Mouse (Mus musculus) lung, embryonic 16.5 days (tissue): ENCODE results near the gene Sppl3. TPM values are rescaled to one million over a fixed set of nuclear protein-coding genes. Genes with fewer than 3 reads are reported as not detected.
"Not testable (repeated sequence)": the region's sequence is repeated elsewhere in the genome, so short reads cannot be mapped to it uniquely, and the experiment has no call there.

Experiments used
- ATAC-seq: fragments of 200-750 bp; cut with Nextera tagmentation; 2 replicates; pipeline ENCODE4 v1.8.0; 2017; ENCODE audit warnings: low read depth, mild to moderate bottlenecking, moderate library complexity
- H3K27ac ChIP-seq: fragments of 300-500 bp; sonication (generic); 2 replicates; pipeline ENCODE4 v1.5.1; 2014; ENCODE audit warnings: mild to moderate bottlenecking, control low read depth, low read length
- H3K27me3 ChIP-seq: fragments of 300-500 bp; sonication (generic); 2 replicates; pipeline ENCODE4 v1.6.1; 2014; ENCODE audit warnings: low read depth, low read length, mixed read lengths; ENCODE audit not compliant: control insufficient read depth, insufficient read depth
- H3K36me3 ChIP-seq: fragments of 300-500 bp; sonication (generic); 2 replicates; pipeline ENCODE4 v1.6.1; 2014; ENCODE audit warnings: low read length; ENCODE audit not compliant: control insufficient read depth, insufficient read depth
- H3K4me1 ChIP-seq: fragments of 300-500 bp; sonication (generic); replicated peaks from 2 replicates; pipeline ENCODE4 v1.6.1; 2014; ENCODE audit warnings: low read length, mixed read lengths; ENCODE audit not compliant: control insufficient read depth, insufficient read depth
- H3K4me2 ChIP-seq: fragments of 300-500 bp; sonication (generic); 2 replicates; pipeline ENCODE4 v1.6.1; 2014; ENCODE audit warnings: low read depth, low read length, control low read depth
- H3K4me3 ChIP-seq: fragments of 300-500 bp; sonication (generic); 2 replicates; pipeline ENCODE4 v1.5.1; 2014; ENCODE audit warnings: mild to moderate bottlenecking, low read length, control low read depth
- H3K9ac ChIP-seq: fragments of 300-500 bp; sonication (generic); 2 replicates; pipeline ENCODE4 v1.6.1; 2014; ENCODE audit warnings: low read length, control low read depth
- H3K9me3 ChIP-seq: fragments of 300-500 bp; sonication (generic); 2 replicates; pipeline ENCODE4 v1.6.1; 2016; ENCODE audit warnings: low read length; ENCODE audit not compliant: control insufficient read depth
- WGBS: fragments of 180-500 bp; shearing (Covaris S2); extraction: QIAGEN DNeasy Blood & Tissue Kit; methylation state at CpG from one replicate; pipeline ENCODE4 v1.1.7; 2014; 5-methylcytosine and 5-hydroxymethylcytosine counted together
- polyA plus RNA-seq: library from polyadenylated mRNA; unstranded; fragments of >200 nt; fragmentation: Nextera tagmentation; extraction: Ambion mirVana; gene quantifications from 2 replicates; pipeline ENCODE4 v1.2.1, GENCODE M21; 2015

The Sppl3 gene
- polyA plus RNA-seq, 1 experiment from 2014 or later = 9.6 TPM

DNA sequence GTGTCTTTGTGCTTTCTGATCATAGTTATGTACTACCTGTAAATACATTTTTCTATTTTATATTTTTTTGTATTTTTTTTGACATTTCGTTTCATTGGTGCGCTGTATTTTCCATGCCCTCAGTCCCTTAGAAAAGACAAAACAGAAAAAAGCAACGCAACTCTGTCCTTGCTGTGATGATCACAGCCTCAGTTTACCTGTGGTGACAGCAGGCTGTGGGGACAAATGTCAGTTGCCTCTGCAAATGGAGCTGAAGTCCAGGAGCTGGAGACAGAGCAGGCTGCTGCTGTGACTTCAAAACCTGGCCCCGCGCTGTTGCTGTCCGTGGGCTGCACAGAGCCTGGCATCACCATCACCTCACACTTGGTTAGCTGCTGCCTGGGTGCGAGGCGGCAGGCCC, 87.3 kb downstream of the Sppl3 start, which contains the start of gene Gm10401:
Gene Gm10401, minus strand, starts transcription at position 101 of the 400 bp plus-strand sequence.
- ATAC-seq = no peak
- Histone ChIP-seq H3K4me2 (no peak within 1 kb of the TSS), H3K4me1 (no peaks in the 10 kb centered on the region), H3K27me3 (no peaks in the 10 kb centered on the region), H3K4me3 (no peak within 1 kb of the TSS), H3K36me3 (peaks cover 30% of the 10 kb centered on the region), H3K27ac (no peak within 1 kb of the TSS), H3K9ac (no peak within 1 kb of the TSS), H3K9me3 (no peaks in the 10 kb centered on the region)
- WGBS = 98% methylated on average over 8 of the region's 8 CpGs

DNA sequence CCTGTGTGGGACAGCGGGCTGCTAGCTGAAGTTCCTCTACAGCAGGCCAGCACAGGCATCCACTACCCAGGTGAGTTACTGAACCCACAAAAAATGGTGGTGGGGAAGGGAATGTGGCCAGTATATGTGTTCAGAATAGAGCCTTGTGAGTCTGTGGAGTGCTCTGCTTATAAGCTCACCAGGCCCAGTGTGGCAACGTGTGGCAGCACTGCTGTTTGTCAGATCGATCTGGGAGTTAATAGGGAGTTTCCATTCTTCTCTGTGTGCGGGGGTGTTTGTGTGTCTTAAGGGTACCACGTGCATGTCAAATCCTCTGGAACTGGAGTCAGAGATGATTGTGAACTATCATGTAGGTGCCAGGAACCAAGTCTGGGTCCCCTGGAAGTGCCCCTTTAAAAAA, 88.6 kb downstream of the Sppl3 start:
- H3K27me3 ChIP-seq = no peaks in the 10 kb centered on the region
- no peak for ATAC-seq
- H3K4me3 ChIP-seq = no peak overlapping the region
- peaks cover 30% of the 10 kb centered on the region for H3K36me3 ChIP-seq
- H3K9ac ChIP-seq = no peak overlapping the region
- 81% methylated on average over 5 of the region's 5 CpGs for whole genome bisulfite sequencing
- H3K4me1 ChIP-seq = no peaks in the 10 kb centered on the region
- H3K9me3 ChIP-seq = no peaks in the 10 kb centered on the region
- no peak overlapping the region for H3K27ac ChIP-seq
- H3K4me2 ChIP-seq = no peak overlapping the region

DNA sequence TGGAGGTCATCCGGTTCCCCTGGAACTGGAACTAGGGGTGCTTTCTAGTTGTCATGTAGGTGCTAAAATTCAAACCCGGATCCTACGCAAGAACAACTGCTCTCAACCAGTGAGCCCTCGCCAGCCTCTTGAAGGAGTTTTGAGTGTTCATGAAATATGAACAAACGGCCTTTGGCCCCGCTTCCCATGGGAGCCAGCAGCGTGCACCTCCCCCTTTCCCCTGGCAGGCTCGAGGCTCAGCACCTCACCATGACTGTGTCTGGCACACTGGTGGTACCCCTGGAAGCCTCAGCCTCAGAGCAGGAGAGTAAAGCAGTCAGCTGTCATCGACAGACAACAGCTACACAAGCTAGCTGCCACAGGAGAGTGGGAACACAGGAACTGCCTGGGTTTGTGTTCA, 89.1 kb downstream of the Sppl3 start:
- H3K4me2 ChIP-seq = no peak overlapping the region
- H3K36me3 ChIP-seq = peaks cover 30% of the 10 kb centered on the region
- 64% methylated on average over 9 of the region's 9 CpGs for WGBS
- H3K4me3 ChIP-seq = no peak overlapping the region
- no peak overlapping the region for H3K27ac ChIP-seq
- H3K4me1 ChIP-seq = no peaks in the 10 kb centered on the region
- H3K9me3 ChIP-seq = no peaks in the 10 kb centered on the region
- no peak overlapping the region for H3K9ac ChIP-seq
- H3K27me3 ChIP-seq = no peaks in the 10 kb centered on the region
- no peak for ATAC-seq

DNA sequence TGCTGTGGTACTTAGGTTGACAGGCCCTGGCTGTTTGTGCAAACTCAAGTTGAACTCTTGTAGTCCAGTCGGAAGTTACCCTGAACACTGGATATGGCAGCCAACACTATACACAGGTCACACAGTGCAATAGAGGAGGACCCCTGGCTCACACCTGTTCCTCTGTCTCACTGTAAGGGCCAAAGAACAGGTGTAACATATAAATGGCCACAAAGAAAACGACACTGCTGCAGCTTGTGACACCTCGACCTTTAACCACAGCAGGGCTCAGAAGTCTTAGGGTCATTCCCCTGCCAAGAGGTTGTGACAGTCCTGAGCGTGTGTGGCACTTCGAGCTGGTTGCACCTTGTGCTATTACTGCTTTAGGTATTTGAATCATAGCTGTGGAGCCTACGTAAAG, 89.5 kb downstream of the Sppl3 start:
- no peak for ATAC-seq
- Histone ChIP-seq H3K27ac (no peak overlapping the region), H3K36me3 (peaks cover 28% of the 10 kb centered on the region), H3K4me3 (no peak overlapping the region), H3K4me2 (no peak overlapping the region), H3K9ac (no peak overlapping the region), H3K27me3 (no peaks in the 10 kb centered on the region), H3K9me3 (no peaks in the 10 kb centered on the region), H3K4me1 (no peaks in the 10 kb centered on the region)
- WGBS = 74% methylated on average over 6 of the region's 6 CpGs

DNA sequence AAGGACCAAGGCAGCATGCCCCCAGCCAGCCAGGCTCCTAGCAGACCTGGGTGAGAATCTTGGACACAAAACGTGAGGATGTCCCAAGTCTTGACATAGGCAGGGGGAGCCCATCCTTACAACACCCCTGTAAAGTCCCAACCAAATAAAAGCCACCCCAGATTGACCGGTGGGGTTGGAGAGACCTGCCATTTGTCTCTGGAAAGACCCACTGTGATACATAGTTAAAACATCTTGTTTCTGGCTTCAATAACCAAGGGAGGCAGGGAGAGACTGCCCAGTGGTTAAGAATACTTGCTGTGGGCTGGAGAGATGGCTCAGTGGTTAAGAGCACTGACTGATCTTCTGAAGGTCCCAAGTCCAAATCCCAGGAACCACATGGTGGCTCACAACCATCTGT, 91.3 kb downstream of the Sppl3 start:
- no peak overlapping the region for H3K9ac ChIP-seq
- 81% methylated on average over 2 of the region's 2 CpGs for WGBS
- H3K4me2 ChIP-seq = no peak overlapping the region
- no peak overlapping the region for H3K4me3 ChIP-seq
- no peaks in the 10 kb centered on the region for H3K27me3 ChIP-seq
- no peak for ATAC-seq
- H3K27ac ChIP-seq = no peak overlapping the region
- no peaks in the 10 kb centered on the region for H3K4me1 ChIP-seq
- peaks cover 13% of the 10 kb centered on the region for H3K36me3 ChIP-seq
- H3K9me3 ChIP-seq = no peaks in the 10 kb centered on the region

DNA sequence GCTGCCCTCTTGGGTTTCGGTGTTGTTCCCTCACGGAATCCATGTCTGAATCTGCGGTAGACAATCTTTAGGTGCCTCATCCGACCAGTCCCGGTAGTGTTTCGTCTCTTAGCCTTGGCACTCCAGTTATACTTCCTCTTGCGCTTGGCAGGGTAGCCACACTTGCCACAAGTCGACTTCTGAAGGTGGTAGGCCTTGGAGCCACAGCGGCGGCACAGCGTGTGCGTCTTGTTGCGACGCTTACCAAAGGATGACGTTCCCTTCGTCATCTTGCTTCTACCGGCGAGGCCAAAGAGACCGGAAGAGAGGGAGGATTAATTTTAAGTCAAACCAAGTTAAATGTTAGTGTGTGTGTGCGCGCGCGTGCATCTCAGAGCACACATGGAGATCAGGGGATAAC, 92.3 kb downstream of the Sppl3 start:
- ATAC-seq, H3K4me3 ChIP-seq, H3K27me3 ChIP-seq, H3K36me3 ChIP-seq, H3K4me2 ChIP-seq, H3K27ac ChIP-seq, H3K4me1 ChIP-seq, H3K9ac ChIP-seq, H3K9me3 ChIP-seq: not testable (repeated sequence)
- WGBS = 94% methylated on average over 23 of the region's 23 CpGs

DNA sequence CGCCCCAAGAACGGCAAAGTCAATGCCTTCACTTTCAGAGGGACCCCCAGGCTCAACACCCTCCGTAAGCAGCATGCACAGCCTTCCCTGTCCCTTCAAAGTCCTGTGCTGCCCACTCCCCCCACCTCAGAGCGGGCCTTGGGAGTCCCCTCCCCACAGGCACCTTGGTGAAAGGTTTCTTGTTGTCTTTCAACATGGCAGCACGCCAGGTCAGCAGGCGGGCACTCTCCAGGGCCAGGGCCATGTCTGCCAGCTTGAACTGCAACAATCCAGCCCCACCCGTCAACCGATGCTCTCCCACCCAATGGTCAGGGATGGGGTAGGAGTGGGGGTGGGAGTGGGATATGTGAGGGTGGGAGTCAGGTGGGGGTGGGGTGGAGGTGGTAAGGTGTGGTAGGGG, 100.2 kb downstream of the Sppl3 start:
- Histone ChIP-seq H3K4me3 (no peak overlapping the region), H3K27ac (no peak overlapping the region), H3K4me2 (no peak overlapping the region), H3K36me3 (peaks cover 15% of the 10 kb centered on the region; the same call in 1 of the 2 replicates), H3K27me3 (no peaks in the 10 kb centered on the region), H3K4me1 (no peaks in the 10 kb centered on the region), H3K9ac (no peak overlapping the region), H3K9me3 (no peaks in the 10 kb centered on the region)
- no peak for ATAC-seq
- WGBS = 84% methylated on average over 8 of the region's 8 CpGs

DNA sequence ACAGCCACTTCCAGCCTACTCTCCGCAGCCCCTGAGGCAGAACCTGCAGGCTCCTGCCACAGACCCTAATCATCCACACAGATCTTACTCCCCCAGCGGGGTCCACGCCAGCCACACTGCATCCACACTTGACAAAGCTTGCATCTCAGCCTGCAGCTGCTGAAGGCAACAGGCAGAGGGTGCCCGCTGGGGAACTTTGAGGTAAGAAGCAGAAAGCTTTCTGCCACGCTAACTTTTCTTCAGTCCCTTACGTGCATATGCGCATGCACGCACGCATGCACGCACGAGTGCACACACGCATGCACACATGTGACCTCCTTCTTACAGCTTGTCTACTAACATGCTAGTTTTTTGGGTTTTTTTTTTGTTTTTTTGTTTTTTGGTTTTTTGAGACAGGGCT, 102.3 kb downstream of the Sppl3 start:
- no peak overlapping the region for H3K4me3 ChIP-seq
- peaks cover 17% of the 10 kb centered on the region; the same call in 1 of the 2 replicates for H3K36me3 ChIP-seq
- no peak overlapping the region for H3K27ac ChIP-seq
- H3K9ac ChIP-seq = no peak overlapping the region
- ATAC-seq = no peak
- H3K4me1 ChIP-seq = peaks cover 4% of the 10 kb centered on the region; the same call in 1 of the 2 replicates
- 92% methylated on average over 12 of the region's 12 CpGs for WGBS
- no peaks in the 10 kb centered on the region for H3K9me3 ChIP-seq
- H3K27me3 ChIP-seq = no peaks in the 10 kb centered on the region
- H3K4me2 ChIP-seq = no peak overlapping the region

DNA sequence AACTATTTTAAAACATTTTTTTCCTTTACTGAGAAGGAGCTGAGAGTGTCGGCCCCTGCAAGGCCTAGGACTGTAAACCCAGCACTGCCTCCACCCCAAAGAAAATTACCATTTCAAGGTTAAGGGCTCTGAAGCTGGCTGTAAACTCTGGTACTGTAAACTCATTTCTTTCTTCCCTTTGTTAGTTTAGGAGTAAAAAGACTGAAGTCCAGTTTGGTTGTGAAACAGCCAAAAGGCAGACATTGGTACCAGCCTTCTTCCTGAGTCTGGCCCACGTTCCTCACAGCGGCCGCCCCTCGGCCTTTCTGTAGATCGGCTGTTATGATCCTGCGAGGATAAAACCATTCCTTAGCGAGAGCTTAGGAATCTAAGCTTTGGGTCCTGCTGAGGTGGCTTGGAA, 103.6 kb downstream of the Sppl3 start:
- H3K9ac ChIP-seq = no peak overlapping the region
- ATAC-seq = no peak
- H3K9me3 ChIP-seq = no peaks in the 10 kb centered on the region
- 94% methylated on average over 8 of the region's 8 CpGs for WGBS
- H3K4me1 ChIP-seq = peaks cover 11% of the 10 kb centered on the region; the same call in 1 of the 2 replicates
- H3K36me3 ChIP-seq = peaks cover 17% of the 10 kb centered on the region; the same call in 1 of the 2 replicates
- no peaks in the 10 kb centered on the region for H3K27me3 ChIP-seq
- H3K4me3 ChIP-seq = no peak overlapping the region
- no peak overlapping the region for H3K4me2 ChIP-seq
- H3K27ac ChIP-seq = no peak overlapping the region

DNA sequence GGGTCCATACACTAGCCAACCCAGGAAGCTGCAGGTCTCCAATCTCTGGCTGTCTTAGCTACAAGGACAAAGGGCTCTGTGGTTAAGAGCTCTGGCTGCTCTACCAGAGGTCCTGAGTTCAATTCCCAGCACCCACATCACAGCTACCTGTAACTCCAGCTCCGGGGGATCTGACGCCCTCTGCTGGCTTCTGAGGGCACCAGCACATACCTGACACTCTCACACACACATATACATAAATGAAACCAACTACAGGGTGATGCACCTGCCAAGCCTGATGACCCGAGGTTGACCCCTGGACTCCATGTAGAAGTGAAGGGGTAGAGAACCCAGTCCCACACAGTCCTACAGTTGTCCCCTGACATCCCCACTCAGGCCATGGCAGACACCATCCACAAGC, 105.5 kb downstream of the Sppl3 start:
- Histone ChIP-seq H3K27ac (no peak overlapping the region), H3K27me3 (no peaks in the 10 kb centered on the region), H3K9me3 (no peaks in the 10 kb centered on the region), H3K4me1 (peaks cover 11% of the 10 kb centered on the region; the same call in 1 of the 2 replicates), H3K9ac (no peak overlapping the region), H3K36me3 (peaks cover 15% of the 10 kb centered on the region; the same call in 1 of the 2 replicates), H3K4me2 (no peak overlapping the region), H3K4me3 (no peak overlapping the region)
- 76% methylated on average over 3 of the region's 3 CpGs for WGBS
- ATAC-seq = no peak
